Comparison of ENCODE assay signal across 8 mouse cellular contexts in genomic region chr10:117375841-117376579, GRCm38 (mm10). TPM values are rescaled to one million over a fixed set of nuclear protein-coding genes. Genes with fewer than 3 reads are reported as not detected.
DNase-seq lines count a peak whose midpoint lies in the region; ATAC-seq and TF ChIP-seq lines count a peak whose summit lies in the region.

No protein-coding gene starts in this region.

- no peak for TF ChIP-seq CTCF in bone marrow, adult 2 months (IDR thresholded peaks at IDR 0.05; ENCODE audit: control insufficient read depth, insufficient read depth, low read length)
- no peak for TF ChIP-seq CTCF in embryonic fibroblast, embryonic 13.5 days (IDR thresholded peaks at IDR 0.05; ENCODE audit: borderline replicate concordance, insufficient read depth, low read length)

- DNase-seq in CD4-positive helper T cell, adult 2 months (ENCODE audit: low read depth, low spot score) = peak; percentile 62
- peak; percentile 54 to 83 for DNase-seq in spleen, postnatal 4 days (ENCODE audit: low spot score in 2 of 2)

- H3ac ChIP-seq in myocyte (ENCODE audit: control insufficient read depth, insufficient read length) = peak overlapping the region; percentile 93

- H3K4me2 ChIP-seq in heart, embryonic 12.5 days = peak overlapping the region; percentile 70
- H3K4me2 ChIP-seq in kidney, embryonic 16.5 days (replicated peaks; ENCODE audit: low read depth, low read length) = peak overlapping the region; percentile 72
- H3K4me2 ChIP-seq in liver, embryonic 12.5 days = peak overlapping the region; percentile 83
- peak overlapping the region; percentile 82 for H3K4me2 ChIP-seq in myocyte (ENCODE audit: low read depth)

- H3K27ac ChIP-seq in bone marrow, adult 2 months (ENCODE audit: control insufficient read depth, insufficient read depth, low read depth, low read length, poor library complexity) = peak overlapping the region; percentile 93
- peak overlapping the region; percentile 16 for H3K27ac ChIP-seq in embryonic fibroblast, embryonic 13.5 days (ENCODE audit: insufficient read depth, low read length)
- peak overlapping the region; percentile 96 for H3K27ac ChIP-seq in heart, embryonic 12.5 days (ENCODE audit: poor library complexity, severe bottlenecking)
- H3K27ac ChIP-seq in kidney, embryonic 16.5 days (ENCODE audit: low read length) = peak overlapping the region; percentile 97
- peak overlapping the region; percentile 79 for H3K27ac ChIP-seq in liver, embryonic 12.5 days

- H3K9me3 ChIP-seq in heart, embryonic 12.5 days (replicated peaks) = no peaks in the 10 kb centered on the region
- no peaks in the 10 kb centered on the region for H3K9me3 ChIP-seq in kidney, embryonic 16.5 days (ENCODE audit: low read length)
- no peaks in the 10 kb centered on the region for H3K9me3 ChIP-seq in liver, embryonic 12.5 days (replicated peaks)

- TF ChIP-seq POLR2A in bone marrow, adult 2 months (IDR thresholded peaks at IDR 0.05; ENCODE audit: borderline replicate concordance, control insufficient read depth, low read depth, low read length) = no peak
- no peak for TF ChIP-seq POLR2A in embryonic fibroblast, embryonic 13.5 days (IDR thresholded peaks at IDR 0.05; ENCODE audit: low read depth, low read length)
- TF ChIP-seq POLR2A in myocyte (IDR thresholded peaks at IDR 0.05; ENCODE audit: insufficient read length, low read depth) = no peak

- H3K36me3 ChIP-seq in heart, embryonic 12.5 days = no peaks in the 10 kb centered on the region
- H3K36me3 ChIP-seq in kidney, embryonic 16.5 days (ENCODE audit: insufficient read depth, low read length) = no peaks in the 10 kb centered on the region
- H3K36me3 ChIP-seq in liver, embryonic 12.5 days = no peaks in the 10 kb centered on the region
- H3K36me3 ChIP-seq in myocyte (ENCODE audit: control insufficient read depth, insufficient read depth) = no peaks in the 10 kb centered on the region

- peaks cover 55% of the 10 kb centered on the region for H3K79me2 ChIP-seq in myocyte (ENCODE audit: control insufficient read depth, insufficient read depth)

- no peaks in the 10 kb centered on the region for H3K27me3 ChIP-seq in heart, embryonic 12.5 days (replicated peaks)
- H3K27me3 ChIP-seq in kidney, embryonic 16.5 days (ENCODE audit: insufficient read depth, low read length) = no peaks in the 10 kb centered on the region
- H3K27me3 ChIP-seq in liver, embryonic 12.5 days (replicated peaks) = no peaks in the 10 kb centered on the region
- no peaks in the 10 kb centered on the region for H3K27me3 ChIP-seq in myocyte (ENCODE audit: control insufficient read depth, insufficient read depth, insufficient read length)

- peak; percentile 78 for ATAC-seq in heart, embryonic 12.5 days (ENCODE audit: insufficient number of reproducible peaks, low FRiP score)
- peak; percentile 65 for ATAC-seq in kidney, embryonic 16.5 days (ENCODE audit: low FRiP score, low TSS enrichment)
- peak; percentile 69 for ATAC-seq in liver, embryonic 12.5 days

- H3K9ac ChIP-seq in heart, embryonic 12.5 days = peak overlapping the region; percentile 98
- peak overlapping the region; percentile 100 for H3K9ac ChIP-seq in kidney, embryonic 16.5 days (replicated peaks; ENCODE audit: low read length)
- peak overlapping the region; percentile 98 for H3K9ac ChIP-seq in liver, embryonic 12.5 days

- H3K4me3 ChIP-seq in bone marrow, adult 2 months (replicated peaks; ENCODE audit: control insufficient read depth, low read depth, low read length) = peak overlapping the region; percentile 78
- H3K4me3 ChIP-seq in embryonic fibroblast, embryonic 13.5 days (ENCODE audit: insufficient read depth, low read length) = peak overlapping the region; percentile 92
- peak overlapping the region; percentile 94 for H3K4me3 ChIP-seq in heart, embryonic 12.5 days
- H3K4me3 ChIP-seq in kidney, embryonic 16.5 days (ENCODE audit: low read length) = peak overlapping the region; percentile 81
- peak overlapping the region; percentile 75 for H3K4me3 ChIP-seq in liver, embryonic 12.5 days
- H3K4me3 ChIP-seq in myocyte = peak overlapping the region; percentile 75

- H3K4me1 ChIP-seq in bone marrow, adult 2 months (ENCODE audit: control insufficient read depth, insufficient read depth, low read length) = no peaks in the 10 kb centered on the region
- H3K4me1 ChIP-seq in embryonic fibroblast, embryonic 13.5 days (ENCODE audit: control insufficient read depth, insufficient read depth, low read length) = peaks cover 2% of the 10 kb centered on the region
- peaks cover 10% of the 10 kb centered on the region for H3K4me1 ChIP-seq in heart, embryonic 12.5 days (replicated peaks)
- peaks cover 13% of the 10 kb centered on the region for H3K4me1 ChIP-seq in kidney, embryonic 16.5 days (ENCODE audit: insufficient read depth, low read length)
- H3K4me1 ChIP-seq in liver, embryonic 12.5 days = peaks cover 36% of the 10 kb centered on the region

- WGBS in bone marrow, adult 2 months = under 1% methylated on average over 74 of the region's 74 CpGs
- under 1% methylated on average over 69 of the region's 74 CpGs for WGBS in heart, embryonic 12.5 days
- under 1% methylated on average over 74 of the region's 74 CpGs for WGBS in kidney, embryonic 16.5 days
- WGBS in liver, embryonic 12.5 days (ENCODE audit: insufficient replicate concordance) = under 1% methylated on average over 68 of the region's 74 CpGs

TF ChIP-seq in myocyte, 11 proteins besides CTCF, POLR2A, EP300 and RAD21:
- TF ChIP-seq USF1 (IDR thresholded peaks at IDR 0.05; ENCODE audit: low read depth) = no peak
- TF ChIP-seq CEBPB (IDR thresholded peaks at IDR 0.05; ENCODE audit: insufficient read depth, poor library complexity, severe bottlenecking) = no peak

RNA-seq across cellular contexts. Expression of gene Cpsf6, which starts 3.8 kb away (rescaled TPM):
- polyA plus RNA-seq in bone marrow, adult 2 months (2011; ENCODE audit: insufficient read depth, insufficient read length, low replicate concordance, missing spikeins) = 48.0 and 64.9 TPM in 2 replicates
- 77.2 and 99.0 TPM in 2 replicates for polyA plus RNA-seq in embryonic fibroblast, embryonic 13.5 days (2011; ENCODE audit: insufficient read length, low read depth, missing spikeins)
- 120 TPM in 2 replicates for polyA plus RNA-seq in heart, embryonic 12.5 days (2016; fragmentation: Nextera tagmentation; extraction: Ambion mirVana)
- 151 and 171 TPM in 2 replicates for polyA plus RNA-seq in kidney, embryonic 16.5 days (2015; fragmentation: Nextera tagmentation; extraction: Ambion mirVana)
- polyA plus RNA-seq in liver, embryonic 12.5 days (2016; fragmentation: Nextera tagmentation; extraction: Ambion mirVana) = 92.5 and 96.8 TPM in 2 replicates
- polyA plus RNA-seq in myocyte (2012; fragmentation: generic; extraction: Trizol) = 21.8 TPM

Comparison
In these comparisons a context has a peak if more than half of its experiments do, and no peak if none do; other contexts are left out.
1. Peak in every context shown above with its lines: DNase-seq, ATAC-seq, H3K4me3 ChIP-seq and H3K27ac ChIP-seq.
2. H3K27ac ChIP-seq: peak in every context shown above with its lines; median percentile 97 in kidney, embryonic 16.5 days; 96 in heart, embryonic 12.5 days; 93 in bone marrow, adult 2 months; 79 in liver, embryonic 12.5 days; 16 in embryonic fibroblast, embryonic 13.5 days.